Mouse (Mus musculus) thymus, postnatal 14 days (tissue): ENCODE results near the gene Mgl2.

Experiments
- DNase-seq: peaks from one replicate; pipeline ENCODE4 v3.0.0; 2021

Gene Mgl2

DNA sequence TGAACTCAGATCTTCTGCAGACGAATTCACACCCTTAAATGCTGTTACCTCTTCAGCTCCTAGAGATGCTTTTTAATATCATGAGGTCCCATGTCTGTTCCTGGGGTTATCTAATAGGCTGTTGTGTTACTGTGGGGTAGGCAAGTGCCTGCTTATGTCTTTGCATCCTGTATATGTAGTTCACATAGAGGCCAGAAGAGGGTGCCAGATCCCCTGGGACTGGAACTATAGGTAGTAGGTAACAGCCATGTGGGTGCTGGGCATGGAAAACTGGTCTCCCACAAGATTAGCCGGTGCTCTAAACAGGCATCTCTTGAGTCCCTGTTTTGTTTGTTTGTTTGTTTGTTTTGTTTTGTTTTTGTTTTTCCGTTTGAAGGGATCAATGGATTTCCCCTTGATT, 41.7 kb downstream of the Mgl2 start:
- peak; percentile 62 for DNase-seq

DNA sequence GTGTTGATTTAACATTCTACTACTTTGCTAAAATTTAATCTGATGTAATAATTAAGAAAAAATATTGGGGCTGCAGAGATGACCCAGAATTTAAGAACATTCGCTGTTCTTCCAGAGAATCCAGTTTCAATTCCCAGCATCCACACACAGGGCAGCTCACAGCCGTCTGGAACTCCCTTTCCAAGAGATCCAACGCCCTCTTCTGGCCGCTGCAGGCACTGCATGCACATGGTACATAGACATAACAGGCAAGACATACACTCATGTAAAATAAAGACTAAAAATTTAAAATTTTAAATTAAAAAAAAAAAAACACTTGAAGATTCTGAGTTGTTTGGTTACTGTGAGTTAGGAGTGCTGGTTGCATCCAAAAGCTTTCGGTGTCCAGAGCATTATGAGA, 42.2 kb downstream of the Mgl2 start:
- DNase-seq, result peak; percentile 17

DNA sequence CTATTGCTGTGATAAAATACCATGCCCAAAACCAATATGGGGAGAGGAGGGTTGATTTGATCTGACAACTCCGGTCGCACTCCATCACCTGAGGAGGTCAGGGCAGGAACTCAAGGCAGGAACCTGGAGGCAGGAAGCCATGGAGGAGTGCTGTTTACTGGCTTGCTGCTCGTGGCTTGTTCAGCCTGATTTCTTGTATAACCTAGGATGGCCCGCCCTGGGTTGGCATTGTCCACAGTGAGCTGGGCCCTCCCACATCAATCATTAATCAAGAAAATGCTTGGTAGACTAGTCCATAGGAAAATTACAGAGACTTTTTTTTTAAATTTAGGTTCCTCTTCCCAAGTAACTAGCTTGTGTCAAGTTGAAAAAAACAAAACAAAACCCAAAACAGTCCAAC, 44.4 kb downstream of the Mgl2 start:
- no peak for DNase-seq

DNA sequence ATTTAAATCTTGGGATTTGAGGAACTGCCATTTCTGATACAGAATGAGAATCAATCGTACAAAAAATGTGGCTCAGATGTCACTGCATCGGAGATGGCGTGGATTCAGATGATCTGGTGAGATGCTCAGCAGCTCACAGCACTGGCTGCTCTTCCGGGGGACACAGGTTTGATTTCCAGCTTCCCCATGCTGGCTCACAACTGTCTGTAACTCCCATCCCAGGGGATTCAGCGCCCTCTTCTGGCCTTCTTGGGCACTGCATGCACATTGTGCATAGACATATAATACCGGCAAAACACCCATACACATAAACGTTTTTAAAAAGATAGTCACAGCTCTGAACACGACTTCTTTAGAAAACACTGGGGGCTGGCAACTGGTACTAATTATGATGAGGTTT, 47.5 kb downstream of the Mgl2 start:
- peak; percentile 34 for DNase-seq

DNA sequence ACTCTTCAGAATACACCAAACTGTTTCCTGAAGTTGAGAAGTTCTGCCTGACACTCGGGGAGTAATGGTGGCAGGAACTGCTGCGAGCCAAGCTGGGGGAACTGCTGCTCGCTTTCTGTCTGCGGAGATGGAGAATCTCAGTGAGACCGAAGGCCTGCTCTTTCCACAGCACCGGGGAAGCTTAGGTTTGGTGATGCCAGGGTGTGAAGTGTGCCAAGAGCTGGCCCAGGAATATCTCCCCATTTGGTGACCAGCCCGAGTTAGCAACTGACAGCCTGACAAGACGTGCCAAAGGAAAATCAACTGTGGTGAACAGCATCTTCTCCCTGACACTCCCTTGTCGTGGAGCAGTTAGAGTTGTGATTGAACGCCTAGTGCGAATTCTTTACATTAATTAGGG, 48.2 kb downstream of the Mgl2 start:
- DNase-seq, result no peak

DNA sequence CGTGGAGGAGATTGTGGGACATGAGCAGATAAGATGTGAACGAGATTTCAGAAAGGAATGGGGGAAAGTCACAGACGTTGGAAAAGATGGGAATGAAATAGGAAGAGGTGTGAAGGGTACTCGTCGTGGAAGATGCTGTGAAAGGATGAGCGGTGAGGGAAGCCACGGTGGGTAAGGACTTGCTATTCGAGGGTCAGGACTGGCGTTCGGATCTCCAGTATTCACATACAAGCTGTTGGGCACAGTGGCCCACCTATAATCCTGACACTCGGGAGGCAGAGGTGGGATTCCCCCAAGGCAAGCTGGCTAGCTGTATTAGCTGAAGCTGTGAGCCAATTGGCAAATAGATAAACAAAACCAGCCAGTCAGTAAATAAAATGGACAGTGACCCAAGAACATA, 48.6 kb downstream of the Mgl2 start:
- no peak for DNase-seq

DNA sequence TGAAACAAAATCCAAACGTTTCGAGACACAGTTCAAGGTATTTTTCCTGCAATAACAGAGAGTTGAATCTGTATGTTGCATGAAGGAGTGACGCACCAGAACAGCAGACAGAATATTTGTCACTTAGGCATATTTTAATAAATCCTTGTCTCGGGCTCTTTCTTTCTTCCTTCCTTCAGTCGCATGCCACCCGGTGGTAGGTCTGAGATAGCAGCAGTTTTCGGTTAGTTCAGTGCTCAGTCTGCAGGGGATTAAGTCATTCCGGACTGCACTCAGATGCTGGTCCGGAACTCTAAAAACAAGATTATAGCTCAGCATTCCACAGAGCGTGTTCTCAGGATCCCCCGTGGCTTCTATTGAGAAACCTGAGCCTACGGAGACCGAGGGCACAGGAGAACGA, 49.3 kb downstream of the Mgl2 start:
- peak; percentile 11 for DNase-seq

DNA sequence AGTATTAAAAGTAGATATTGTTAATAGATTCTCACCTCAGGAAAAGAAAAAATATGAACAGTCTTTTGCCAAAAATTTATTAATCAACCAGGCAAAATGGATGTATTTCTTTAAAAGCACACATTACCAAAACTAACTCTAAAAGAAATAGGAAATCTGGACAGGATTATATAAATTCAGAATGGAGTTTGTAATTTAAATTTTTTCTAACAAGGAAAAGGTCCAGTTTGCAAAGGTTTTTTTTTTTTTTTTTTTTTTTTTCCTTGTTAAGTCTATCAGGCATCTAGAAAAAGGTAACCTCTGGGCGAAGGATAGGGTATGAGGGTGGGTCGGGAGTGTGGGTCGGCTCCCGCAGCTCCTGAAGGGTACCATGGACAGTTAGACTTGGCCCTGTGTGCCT, 50.4 kb downstream of the Mgl2 start:
- no peak for DNase-seq

DNA sequence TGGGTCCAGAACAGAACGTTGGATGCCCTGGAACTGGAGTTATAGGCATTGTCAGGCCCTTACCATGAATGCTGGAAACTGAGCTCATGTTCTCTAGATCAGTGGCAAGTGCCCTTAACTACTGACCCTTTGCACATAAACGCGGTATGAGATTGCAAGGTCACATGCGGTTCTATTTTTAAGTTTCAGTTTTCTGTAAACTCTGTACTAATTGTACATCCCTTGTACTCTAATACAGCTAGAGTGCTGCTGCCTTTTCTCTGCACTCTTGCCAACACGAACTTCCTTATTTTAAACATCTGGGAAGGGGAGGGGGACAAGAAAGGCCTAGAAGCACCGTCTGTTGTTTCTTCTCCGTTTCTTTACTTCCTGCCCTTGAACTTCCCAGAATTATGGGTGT, 55.0 kb downstream of the Mgl2 start:
- no peak for DNase-seq
